Mouse (Mus musculus) adipocyte (in vitro differentiated cells): ENCODE data around the gene Cstad.
A peak's percentile ranks its signal among the peaks of the same experiment; 100 is the strongest.

Source experiments
- DNase-seq: peaks from one replicate; pipeline ENCODE4 v3.0.0-alpha.2; 2016; ENCODE audit warnings: low spot score

Gene Cstad

DNA sequence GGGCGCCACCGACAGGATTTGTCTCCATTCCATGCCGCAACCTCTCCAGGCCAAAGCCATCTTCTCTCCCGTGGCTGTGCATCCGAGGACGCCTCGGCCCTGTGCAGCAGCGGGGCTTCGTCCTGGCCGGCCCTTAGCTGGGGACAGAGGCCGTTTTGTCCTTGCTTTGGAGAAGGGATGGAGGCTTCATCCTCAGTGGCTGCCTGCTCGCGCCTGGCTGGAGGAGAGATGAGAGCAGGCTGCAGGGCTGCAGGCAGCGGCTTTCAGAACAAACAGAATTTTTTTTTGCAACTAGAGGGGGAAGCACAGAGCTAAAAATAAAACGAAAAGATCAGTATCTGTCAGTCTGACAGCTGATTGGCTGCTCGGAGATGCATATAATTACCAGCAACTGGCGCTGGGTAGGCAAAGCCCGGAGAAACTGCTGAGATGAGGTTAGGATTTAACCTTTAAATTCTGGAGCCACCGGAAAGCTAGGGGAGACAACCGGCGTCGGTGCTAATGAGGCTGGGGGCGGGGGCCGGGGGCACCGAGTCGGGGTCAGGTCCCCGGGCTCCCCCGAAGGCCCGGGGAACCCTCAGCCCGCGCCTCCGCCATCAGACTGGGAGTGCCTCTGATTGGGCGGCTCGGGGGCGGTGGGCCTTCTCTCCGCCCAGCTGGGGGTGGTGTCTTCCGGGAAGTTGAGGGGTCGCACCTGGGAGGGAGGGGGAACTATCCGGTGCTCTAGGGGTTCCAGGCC, at the start of gene Cstad:
Cstad (plus strand) TSS at position 400 of the 739 bp plus-strand sequence.
- DNase-seq = peak; percentile 56

GRCm38 (mm10) chr2:30545706-30546105, 49.1 kb upstream of the Cstad start:
- no peak for DNase-seq

- no peak for DNase-seq
Measured at GRCm38 (mm10) chr2:30546219-30546618, 48.6 kb upstream of the Cstad start.

DNA sequence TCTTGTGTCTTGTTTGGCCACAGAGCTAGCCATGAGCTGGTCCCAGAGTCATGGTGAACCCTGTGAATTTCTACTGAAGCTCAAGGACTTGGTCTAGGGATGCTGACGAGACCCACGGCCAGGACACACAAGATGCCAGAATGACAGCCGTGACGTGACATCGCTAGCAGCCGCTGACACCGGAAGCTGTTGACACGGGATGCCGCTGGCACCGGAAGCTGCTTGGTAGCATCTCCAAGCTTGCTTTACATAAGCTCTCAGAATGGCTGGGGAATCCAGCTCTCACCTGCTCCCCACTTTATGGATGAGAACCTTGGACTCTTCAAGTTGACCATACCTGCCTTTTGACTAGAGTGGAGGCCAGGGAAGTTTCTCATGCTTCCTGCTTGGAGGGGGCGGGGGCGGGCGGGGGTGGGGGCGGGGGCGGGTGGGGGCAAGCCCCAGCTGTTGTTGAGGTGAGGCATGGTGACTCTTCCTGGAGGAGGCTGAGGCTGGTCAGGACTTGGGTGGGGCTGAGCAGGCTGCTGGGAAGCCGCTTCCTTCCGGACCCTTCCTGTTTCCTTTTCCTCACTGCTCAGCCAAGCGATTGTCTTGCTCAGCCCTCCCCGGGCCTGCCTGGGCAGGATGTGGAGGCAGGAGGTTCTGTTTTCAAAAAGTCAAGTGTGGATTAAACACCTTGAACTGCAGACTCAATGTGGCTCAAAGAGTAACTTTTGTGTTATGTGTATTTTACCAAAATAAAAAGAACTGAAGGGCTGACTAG, 47.2 kb upstream of the Cstad start:
- DNase-seq = no peak

DNA sequence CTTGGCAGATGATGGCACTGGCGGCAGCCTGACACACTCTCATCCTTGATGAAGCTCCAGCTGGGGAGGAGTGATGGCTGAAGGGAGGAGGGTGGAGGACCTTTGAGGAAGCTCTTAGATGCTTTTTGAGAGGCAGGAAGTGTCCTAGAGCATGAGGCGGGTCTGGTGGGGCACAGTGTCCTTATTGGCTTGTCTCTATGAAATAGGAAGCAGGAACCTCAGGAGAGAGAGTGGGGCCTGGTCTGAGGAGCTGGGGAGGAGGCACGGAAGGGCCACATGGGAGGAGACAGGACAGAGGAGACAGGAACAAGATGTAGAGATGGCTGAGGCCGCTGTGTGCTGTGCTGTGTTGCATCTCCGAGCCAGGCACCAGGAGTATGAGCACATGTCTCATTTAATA, 43.3 kb upstream of the Cstad start:
- no peak for DNase-seq

DNA sequence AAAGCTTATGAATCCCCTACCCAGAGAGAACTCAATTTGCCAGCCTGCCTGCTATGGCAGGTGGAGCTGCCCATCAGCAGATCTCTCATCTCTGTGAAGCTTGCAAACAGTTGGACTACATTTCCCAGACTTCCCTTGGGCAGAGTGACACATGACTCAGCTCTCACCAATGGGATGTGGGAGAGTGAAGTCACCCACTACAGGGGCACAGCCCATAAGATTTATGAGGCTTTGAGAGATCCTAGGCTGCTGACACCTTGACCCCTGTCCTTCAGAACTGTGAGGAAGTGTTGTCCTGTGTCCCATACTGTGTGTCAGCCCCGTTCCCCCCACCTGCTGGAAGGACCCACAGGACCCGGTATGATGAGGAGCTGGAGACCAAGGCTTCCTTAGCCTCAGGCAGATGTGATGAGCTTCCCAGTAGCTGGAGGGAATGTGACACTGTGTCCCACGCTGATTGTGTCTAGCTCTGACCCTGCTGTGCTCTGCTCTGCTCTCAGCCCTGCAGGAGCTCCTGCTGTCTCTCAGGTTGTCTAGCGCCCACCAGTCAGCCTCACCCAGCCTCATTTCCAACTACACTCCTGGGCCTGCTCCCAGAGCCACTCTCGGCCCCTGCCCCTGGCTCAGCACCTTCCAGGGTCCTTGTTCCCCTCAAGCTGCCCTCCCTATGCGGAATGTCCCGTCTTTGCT, 40.8 kb upstream of the Cstad start:
- DNase-seq = peak; percentile 15

DNA sequence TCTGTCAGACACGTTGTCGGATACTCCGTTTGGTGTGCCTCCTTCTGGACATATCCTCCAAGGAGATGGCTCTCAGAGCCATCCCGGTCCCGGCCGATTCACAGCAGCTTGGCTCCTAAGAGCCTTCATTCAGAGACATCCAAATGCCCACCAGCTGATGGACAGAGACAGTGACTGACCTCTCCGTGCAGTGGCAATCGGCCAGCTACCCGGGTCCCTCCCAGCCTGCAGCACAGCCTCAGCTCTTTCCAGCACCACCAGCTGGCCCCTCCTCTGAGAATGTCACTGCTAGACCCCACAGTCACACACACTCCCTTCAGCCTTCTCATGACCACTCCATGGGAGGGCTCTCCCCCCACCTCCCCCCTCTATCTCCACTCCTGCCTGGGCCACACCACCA, 39.6 kb upstream of the Cstad start:
- DNase-seq = no peak

DNA sequence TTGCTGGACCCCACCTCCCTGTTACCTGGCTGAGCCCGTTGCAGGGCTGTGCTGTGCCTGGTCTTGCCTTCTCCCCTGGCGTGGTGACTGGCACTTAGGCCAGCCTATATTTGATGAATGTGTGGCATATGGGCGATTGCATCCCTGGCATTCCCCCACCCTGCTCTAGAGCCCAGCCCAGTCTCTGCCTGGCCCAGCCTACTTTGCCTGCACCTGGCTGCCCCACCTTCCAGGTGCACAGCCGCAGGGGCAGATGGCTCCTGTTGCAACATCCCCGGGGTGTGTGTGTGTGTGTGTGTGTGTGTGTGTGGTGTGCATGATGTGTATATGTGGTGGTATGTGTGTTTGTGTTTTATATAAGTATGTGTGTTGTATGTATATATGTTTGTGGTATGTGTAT, 38.3 kb upstream of the Cstad start:
- DNase-seq = no peak

DNA sequence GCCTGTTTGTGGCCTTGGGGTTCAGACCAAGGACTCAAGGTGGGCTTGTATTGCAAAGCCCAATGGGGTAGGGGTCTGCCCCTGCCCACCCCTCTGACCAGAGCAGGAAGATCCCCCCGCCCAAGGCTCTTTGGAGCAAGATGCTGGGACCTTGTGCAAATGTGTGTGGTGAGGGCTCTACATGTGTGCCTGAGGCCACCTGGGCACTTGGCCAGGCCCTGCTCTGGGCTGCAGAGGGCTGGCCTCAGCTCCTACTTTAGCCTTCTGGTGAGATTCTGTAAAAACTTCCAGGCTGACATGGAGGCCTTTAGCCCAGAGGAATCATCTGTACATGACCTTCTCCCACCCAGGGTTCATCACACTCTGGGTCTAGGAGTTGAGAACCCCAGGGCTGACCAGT, 35.3 kb upstream of the Cstad start:
- peak; percentile 53 for DNase-seq

- no peak for DNase-seq
Measured at GRCm38 (mm10) chr2:30562553-30562952, 32.3 kb upstream of the Cstad start.

DNA sequence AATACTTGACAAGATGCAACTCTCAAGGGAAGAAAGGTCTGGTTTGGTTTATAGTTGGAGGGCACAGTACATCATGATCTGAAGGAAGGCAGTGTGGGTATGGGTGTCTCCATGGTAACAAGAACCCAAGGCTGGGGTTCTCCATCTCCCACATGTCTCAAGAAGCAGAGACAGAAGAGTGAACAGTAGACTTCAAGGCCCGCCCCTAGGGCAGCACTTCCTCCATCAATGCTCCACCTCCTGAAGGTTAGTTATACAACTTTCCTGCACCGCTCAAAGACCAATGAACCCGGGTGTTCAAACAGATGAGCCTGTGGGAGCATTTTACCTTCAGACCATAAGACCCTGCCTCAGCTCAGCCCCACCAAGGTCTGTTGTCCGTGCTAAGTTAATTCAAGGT, 23.2 kb upstream of the Cstad start:
- DNase-seq = no peak

GRCm38 (mm10) chr2:30573522-30573921, 21.3 kb upstream of the Cstad start:
- DNase-seq = no peak

DNA sequence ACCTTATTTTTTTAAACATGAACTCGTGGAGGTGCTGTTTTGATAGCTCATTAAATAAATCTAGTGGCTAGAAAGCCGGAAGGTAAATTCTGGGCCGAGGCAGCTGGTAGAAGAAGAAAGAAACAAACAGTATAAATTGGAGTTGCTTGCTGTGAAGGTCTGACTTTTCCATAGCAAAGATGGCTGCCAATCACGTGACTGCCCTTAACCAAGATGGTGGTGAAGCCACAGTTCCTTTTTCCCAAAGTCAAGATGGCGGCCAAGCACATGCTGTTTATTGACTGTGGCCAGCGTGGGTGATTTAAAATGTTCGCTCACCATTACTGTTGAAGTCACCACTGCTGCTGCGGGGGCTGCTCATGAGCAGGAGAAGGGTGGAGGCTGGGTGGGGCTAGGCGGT, 17.8 kb upstream of the Cstad start:
- DNase-seq = peak; percentile 16

DNA sequence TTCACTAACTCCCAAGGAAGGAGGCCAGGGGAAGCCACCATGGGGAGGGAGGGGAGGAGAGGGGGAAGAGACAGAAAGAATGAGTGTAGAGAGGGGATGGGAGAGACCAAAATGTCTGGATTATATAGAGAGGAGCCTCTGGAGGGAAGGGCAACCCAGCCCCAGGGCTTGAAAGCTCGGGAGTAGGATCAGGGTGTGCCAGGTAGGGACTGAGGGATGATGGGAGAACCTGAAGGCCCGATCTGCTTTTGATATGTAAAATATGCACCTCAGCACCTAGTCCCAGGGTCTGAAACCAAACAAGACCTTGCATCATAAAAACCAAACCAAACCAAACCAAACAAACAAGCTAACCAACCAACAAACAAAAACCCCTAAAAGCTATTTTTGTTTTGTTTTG, 16.8 kb upstream of the Cstad start:
- DNase-seq = no peak

- DNase-seq = peak; percentile 21
Measured at GRCm38 (mm10) chr2:30587161-30587560, 7.7 kb upstream of the Cstad start.

GRCm38 (mm10) chr2:30587671-30588070, 7.2 kb upstream of the Cstad start:
- DNase-seq = no peak

- DNase-seq = peak; percentile 45
Measured at GRCm38 (mm10) chr2:30588985-30589511, 5.8 kb upstream of the Cstad start.

- peak; percentile 19 for DNase-seq
Measured at GRCm38 (mm10) chr2:30589781-30590180, 5.1 kb upstream of the Cstad start.

DNA sequence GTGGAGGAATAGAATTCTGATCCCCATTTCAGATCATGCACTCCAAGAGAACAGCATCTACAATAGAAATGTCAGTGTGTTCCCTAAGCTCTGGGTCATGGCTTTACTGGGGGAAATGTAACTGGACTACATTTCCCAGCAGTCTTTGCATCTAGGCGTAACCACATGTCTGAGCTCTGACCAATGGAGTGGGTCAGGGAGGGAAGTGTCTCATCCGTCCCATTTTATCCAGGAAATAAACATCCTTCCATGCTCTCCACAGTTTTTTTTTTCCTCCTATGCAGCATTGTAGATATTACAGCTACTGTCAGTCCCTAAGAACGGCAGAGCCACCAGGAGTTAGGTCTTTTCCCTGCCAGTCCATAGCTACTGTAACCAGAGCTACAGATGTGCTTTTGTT, 3.9 kb upstream of the Cstad start:
- peak; percentile 78 for DNase-seq

DNA sequence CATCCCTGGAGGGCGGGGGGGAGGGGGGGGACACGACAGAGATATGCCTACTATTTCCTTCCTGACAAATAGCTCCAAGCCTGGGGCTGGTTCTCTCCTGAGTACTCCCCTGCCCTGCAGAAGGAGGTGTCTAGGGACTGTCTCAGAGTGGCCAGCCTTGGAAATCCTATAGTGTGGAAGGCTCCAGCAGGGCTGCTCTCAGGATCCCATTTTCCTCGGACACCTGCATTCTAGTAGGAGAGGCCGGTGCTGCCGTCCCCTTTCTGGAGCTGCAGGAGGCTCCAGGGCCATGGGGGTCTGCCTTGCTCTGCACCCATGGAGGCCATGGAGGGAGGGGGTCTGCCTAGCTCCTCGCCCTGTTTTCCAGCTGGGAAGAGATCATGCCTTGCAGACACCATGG, 2.4 kb upstream of the Cstad start:
- no peak for DNase-seq

GRCm38 (mm10) chr2:30592951-30593350, 1.9 kb upstream of the Cstad start:
- no peak for DNase-seq

DNA sequence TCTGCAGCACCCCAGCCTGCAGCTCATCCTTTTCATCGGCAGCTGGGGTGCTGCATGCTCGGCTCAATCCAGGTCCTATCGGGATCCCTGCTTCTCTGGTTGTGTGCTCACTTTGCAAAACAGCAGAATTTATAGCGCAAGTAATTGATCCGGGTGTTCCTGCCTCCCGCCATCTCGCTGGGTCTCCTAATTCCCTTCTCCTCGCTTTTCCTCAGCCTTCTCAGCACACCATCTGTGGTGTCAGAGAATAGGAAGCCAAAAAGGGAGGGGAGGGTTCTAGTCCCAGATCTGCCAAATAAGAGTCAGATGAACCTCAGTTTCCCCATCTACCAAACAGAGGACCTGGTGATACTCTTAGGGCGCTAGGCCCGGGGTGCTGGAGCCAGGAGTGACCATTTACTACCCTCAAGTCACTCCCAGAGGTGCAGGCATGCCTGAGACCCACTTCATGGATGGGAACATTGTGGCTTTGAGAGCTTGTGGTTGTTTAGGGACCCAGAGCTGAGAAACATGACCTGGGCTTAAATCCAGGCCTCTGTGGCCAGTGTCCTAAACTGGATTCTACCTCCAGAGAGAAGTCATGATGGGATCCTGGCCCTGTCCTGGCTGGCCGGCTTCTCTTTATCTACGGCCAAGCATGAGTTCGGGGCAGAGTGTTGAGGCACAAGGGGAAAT, 1.1 kb upstream of the Cstad start:
- DNase-seq = no peak
